In the genomic region with DNA sequence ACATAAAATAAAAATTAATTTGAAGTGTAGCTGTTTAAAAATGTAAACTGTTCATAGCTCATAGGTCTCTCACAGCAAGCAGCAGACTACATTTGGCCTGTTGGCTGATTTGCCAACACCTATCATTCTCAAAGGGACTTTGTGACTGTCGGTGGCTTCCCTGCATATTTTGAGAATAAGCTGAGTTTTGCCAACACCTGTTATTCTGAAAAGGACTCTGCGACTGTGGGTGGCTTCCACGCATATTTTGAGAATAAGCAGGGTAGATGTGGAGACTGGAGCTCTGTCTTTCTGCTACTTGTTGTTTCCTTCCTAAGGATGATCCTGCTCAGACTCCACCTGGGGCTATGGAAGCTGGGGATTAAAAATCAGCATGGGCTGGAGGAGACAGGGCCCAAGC, we compare ENCODE assay signal across 21 mouse cellular contexts. TPM values are rescaled to one million over a fixed set of nuclear protein-coding genes. Genes with fewer than 3 reads are reported as not detected.
DNase-seq lines count a peak whose midpoint lies in the region; ATAC-seq and TF ChIP-seq lines count a peak whose summit lies in the region.
"Had no signal": no experiment of that assay in that cellular context is flagged by ENCODE, and none has a peak within 500 bp of the region (broad histone marks: within the 10 kb centered on the region; RNA-seq: fewer than 3 reads in every experiment).

No protein-coding gene starts in this region.

- peak; percentile 47 for ATAC-seq in frontal cortex, adult (ENCODE audit: low TSS enrichment)
- ATAC-seq in midbrain, postnatal 0 days (ENCODE audit: low FRiP score), result no peak
- ATAC-seq: forebrain, embryonic 13.5 days; forebrain, embryonic 15.5 days; forebrain, postnatal 0 days had no signal

- no peak overlapping the region for H3K4me3 ChIP-seq in left cerebral cortex, adult 2 months
- H3K4me3 ChIP-seq in midbrain, postnatal 0 days (ENCODE audit: low read depth, low read length), result no peak overlapping the region
- H3K4me3 ChIP-seq: embryonic facial prominence, embryonic 10.5 days; embryonic facial prominence, embryonic 12.5 days; forebrain, embryonic 13.5 days; forebrain, embryonic 15.5 days had no signal

- DNase-seq in frontal cortex, adult 2 months (ENCODE audit: extremely low spot score in 1 of 2, low spot score in 1 of 2), result no peak
- no peak for DNase-seq in left cerebral cortex, adult 2 months (ENCODE audit: extremely low spot score in 1 of 2, low spot score in 2 of 2)
- no peak for DNase-seq in left cerebral cortex, postnatal 4 days
- no peak for DNase-seq in midbrain, postnatal 0 days (ENCODE audit: low spot score)
- DNase-seq: adrenal gland, adult 2 months; adrenal gland, postnatal 10 days; adrenal gland, postnatal 25 days; cerebellum, adult 18-20 months; cerebellum, adult 8-10 months; cerebellum, postnatal 10 days; cerebellum, postnatal 25 days; forebrain, postnatal 0 days had no signal

- WGBS in midbrain, postnatal 0 days, result 84% methylated on average over 3 of the region's 3 CpGs

- H3K9me3 ChIP-seq in midbrain, postnatal 0 days (ENCODE audit: low read length), result no peaks in the 10 kb centered on the region
- H3K9me3 ChIP-seq: embryonic facial prominence, embryonic 10.5 days; embryonic facial prominence, embryonic 12.5 days; forebrain, embryonic 13.5 days; forebrain, embryonic 15.5 days had no signal

- peaks cover 7% of the 10 kb centered on the region for H3K36me3 ChIP-seq in midbrain, postnatal 0 days (ENCODE audit: insufficient read depth, low read length)
- H3K36me3 ChIP-seq: embryonic facial prominence, embryonic 12.5 days had no signal

- no peak overlapping the region for H3K9ac ChIP-seq in midbrain, postnatal 0 days (replicated peaks; ENCODE audit: low read length, poor library complexity, severe bottlenecking)
- H3K9ac ChIP-seq: embryonic facial prominence, embryonic 12.5 days; forebrain, embryonic 13.5 days; forebrain, embryonic 15.5 days; forebrain, postnatal 0 days had no signal

- intact Hi-C loops in left cerebral cortex, adult 2 months (cut with DNase I), result no loop called here
- intact Hi-C loops in left cerebral cortex, postnatal 4 days (cut with DNase I), result no loop called here

- H3K27ac ChIP-seq in left cerebral cortex, adult 2 months, result peak overlapping the region; percentile 42; the same call in 1 of the 2 replicates
- H3K27ac ChIP-seq in midbrain, postnatal 0 days (ENCODE audit: low read depth, low read length), result no peak overlapping the region
- H3K27ac ChIP-seq: embryonic facial prominence, embryonic 10.5 days; embryonic facial prominence, embryonic 12.5 days; forebrain, embryonic 13.5 days; forebrain, embryonic 15.5 days had no signal

- no peaks in the 10 kb centered on the region for H3K27me3 ChIP-seq in midbrain, postnatal 0 days (ENCODE audit: insufficient read depth, low read length)
- H3K27me3 ChIP-seq: embryonic facial prominence, embryonic 12.5 days; forebrain, embryonic 13.5 days; forebrain, embryonic 15.5 days had no signal

- H3K4me1 ChIP-seq in midbrain, postnatal 0 days (ENCODE audit: insufficient read depth, low read length), result no peaks in the 10 kb centered on the region
- H3K4me1 ChIP-seq: forebrain, embryonic 15.5 days had no signal

- no peak overlapping the region for H3K4me2 ChIP-seq in midbrain, postnatal 0 days (ENCODE audit: low read depth, low read length, poor library complexity, severe bottlenecking)
- H3K4me2 ChIP-seq: embryonic facial prominence, embryonic 12.5 days; forebrain, embryonic 13.5 days; forebrain, embryonic 15.5 days had no signal

- no peak for TF ChIP-seq CTCF in left cerebral cortex, adult 2 months (IDR thresholded peaks at IDR 0.05)
- TF ChIP-seq CTCF in midbrain, postnatal 0 days (IDR thresholded peaks at IDR 0.05), result no peak

RNA-seq across cellular contexts. Expression of gene Lrrn4cl, which starts 2.5 kb away (rescaled TPM):
- 0.96 and 1.2 TPM in 2 replicates for polyA plus RNA-seq in frontal cortex, adult 2 months (2012; rRNA removed)
- total RNA-seq in left cerebral cortex, adult 2 months (2021), result 1 to 10 TPM in 1 of 2 experiments, under 1 TPM in 1; 0.87 to 1.1 TPM
- total RNA-seq in left cerebral cortex, postnatal 4 days (2021), result under 1 TPM; 0.76 to 0.93 TPM
- total RNA-seq in midbrain, postnatal 0 days (2014; rRNA removed), result 2.7 and 3.5 TPM in 2 replicates
- polyA plus RNA-seq in midbrain, postnatal 0 days (2015; fragmentation: Nextera tagmentation; extraction: Ambion mirVana), result 2.0 and 2.1 TPM in 2 replicates

RNA-seq across cellular contexts. Expression of gene Gng3, which starts 14.1 kb away (rescaled TPM):
- polyA plus RNA-seq in frontal cortex, adult 2 months (2012; rRNA removed), result 248 and 262 TPM in 2 replicates
- 100 to 1,000 TPM; 184 to 198 TPM for total RNA-seq in left cerebral cortex, adult 2 months (2021)
- 100 to 1,000 TPM; 275 to 279 TPM for total RNA-seq in left cerebral cortex, postnatal 4 days (2021)
- 103 and 119 TPM in 2 replicates for total RNA-seq in midbrain, postnatal 0 days (2014; rRNA removed)
- polyA plus RNA-seq in midbrain, postnatal 0 days (2015; fragmentation: Nextera tagmentation; extraction: Ambion mirVana), result 746 and 809 TPM in 2 replicates

RNA-seq across cellular contexts. Expression of gene Bscl2, which starts 15.8 kb away (rescaled TPM):
- polyA plus RNA-seq in frontal cortex, adult 2 months (2012; rRNA removed), result 122 and 130 TPM in 2 replicates
- total RNA-seq in left cerebral cortex, adult 2 months (2021), result 100 to 1,000 TPM; 109 TPM
- 10 to 100 TPM; 76.9 to 78.4 TPM for total RNA-seq in left cerebral cortex, postnatal 4 days (2021)
- total RNA-seq in midbrain, postnatal 0 days (2014; rRNA removed), result 112 and 121 TPM in 2 replicates
- polyA plus RNA-seq in midbrain, postnatal 0 days (2015; fragmentation: Nextera tagmentation; extraction: Ambion mirVana), result 101 and 108 TPM in 2 replicates

RNA-seq across cellular contexts. Expression of gene Ubxn1, which starts 18.2 kb away (rescaled TPM):
- polyA plus RNA-seq in frontal cortex, adult 2 months (2012; rRNA removed), result 129 and 137 TPM in 2 replicates
- total RNA-seq in left cerebral cortex, adult 2 months (2021), result 10 to 100 TPM; 86.1 to 94.7 TPM
- 100 to 1,000 TPM; 109 to 122 TPM for total RNA-seq in left cerebral cortex, postnatal 4 days (2021)
- 73.5 and 73.8 TPM in 2 replicates for total RNA-seq in midbrain, postnatal 0 days (2014; rRNA removed)
- polyA plus RNA-seq in midbrain, postnatal 0 days (2015; fragmentation: Nextera tagmentation; extraction: Ambion mirVana), result 142 and 143 TPM in 2 replicates

RNA-seq across cellular contexts. Expression of gene AC129217.1, which starts 23.5 kb away (rescaled TPM):
- polyA plus RNA-seq in frontal cortex, adult 2 months (2012; rRNA removed), result not detected in 2 replicates
- total RNA-seq in left cerebral cortex, adult 2 months (2021), result not detected
- total RNA-seq in left cerebral cortex, postnatal 4 days (2021), result not detected
- 5.6 and 12.7 TPM in 2 replicates for total RNA-seq in midbrain, postnatal 0 days (2014; rRNA removed)
- polyA plus RNA-seq in midbrain, postnatal 0 days (2015; fragmentation: Nextera tagmentation; extraction: Ambion mirVana), result not detected in 2 replicates
- total RNA-seq: adrenal gland, postnatal 10 days; adrenal gland, postnatal 25 days; adrenal gland, postnatal 4 days; forebrain, postnatal 0 days had no signal
- polyA plus RNA-seq: adrenal gland, adult 2 months; cortical plate, adult 2 months; embryonic facial prominence, embryonic 10.5 days; embryonic facial prominence, embryonic 12.5 days; embryonic facial prominence, embryonic 14.5 days; forebrain, embryonic 11.5 days; forebrain, embryonic 13.5 days; forebrain, embryonic 15.5 days; forebrain, postnatal 0 days had no signal
